Mouse (Mus musculus): Measurements from ENCODE around the gene Als2cl. TPM values are rescaled to one million over a fixed set of nuclear protein-coding genes. Genes with fewer than 3 reads are reported as not detected.

Gene Als2cl
- polyA plus RNA-seq, 1 experiment from 2014 or later: 3.1 TPM

DNA sequence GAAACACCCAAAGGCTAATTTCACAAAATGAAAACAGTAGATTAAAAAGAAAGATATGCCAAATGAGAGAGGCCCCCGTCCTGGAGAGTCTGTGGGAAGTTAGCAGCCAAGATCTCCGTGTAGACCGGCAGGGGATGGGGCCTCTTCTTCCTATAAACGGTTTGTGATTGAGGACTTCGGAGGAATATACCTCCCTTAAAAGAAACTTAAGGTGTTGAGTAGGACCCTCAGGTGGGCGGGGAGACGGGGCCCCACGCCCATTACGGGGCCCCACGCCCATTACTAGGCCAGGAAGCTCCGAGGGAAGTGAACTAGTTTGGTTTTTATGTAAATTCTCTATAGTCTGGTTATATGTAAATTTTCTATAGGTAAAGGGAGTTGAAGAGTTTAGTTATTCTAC is 66.3 kb downstream of the Als2cl start, which contains the start of gene Tdgf1:
Gene Tdgf1 (minus strand): TSS at position 233 of the 400 bp plus-strand sequence.
- WGBS: 38% methylated on average over 11 of the region's 11 CpGs
- H3K9me3 ChIP-seq (replicated peaks; ENCODE audit: control insufficient read depth, low read length): no peaks in the 10 kb centered on the region
- ATAC-seq (replicated peaks; ENCODE audit: extremely low read depth, insufficient read depth, low FRiP score): no peak
- H3K36me3 ChIP-seq (ENCODE audit: control insufficient read depth, insufficient read depth): no peaks in the 10 kb centered on the region
- no peak within 1 kb of the TSS for H3K9ac ChIP-seq (ENCODE audit: low read length)
- H3K4me1 ChIP-seq (ENCODE audit: control insufficient read depth, insufficient read depth, low read length): peaks cover 6% of the 10 kb centered on the region
- H3K27me3 ChIP-seq (ENCODE audit: control insufficient read depth, insufficient read depth, low read length): peaks cover 15% of the 10 kb centered on the region; the same call in 1 of the 2 replicates
- H3K4me2 ChIP-seq (ENCODE audit: low read depth, low read length): no peak within 1 kb of the TSS; the same call in 1 of the 2 replicates
- no peak within 1 kb of the TSS for H3K4me3 ChIP-seq (ENCODE audit: low read length)
- no peak within 1 kb of the TSS for H3K27ac ChIP-seq (ENCODE audit: low read length)

DNA sequence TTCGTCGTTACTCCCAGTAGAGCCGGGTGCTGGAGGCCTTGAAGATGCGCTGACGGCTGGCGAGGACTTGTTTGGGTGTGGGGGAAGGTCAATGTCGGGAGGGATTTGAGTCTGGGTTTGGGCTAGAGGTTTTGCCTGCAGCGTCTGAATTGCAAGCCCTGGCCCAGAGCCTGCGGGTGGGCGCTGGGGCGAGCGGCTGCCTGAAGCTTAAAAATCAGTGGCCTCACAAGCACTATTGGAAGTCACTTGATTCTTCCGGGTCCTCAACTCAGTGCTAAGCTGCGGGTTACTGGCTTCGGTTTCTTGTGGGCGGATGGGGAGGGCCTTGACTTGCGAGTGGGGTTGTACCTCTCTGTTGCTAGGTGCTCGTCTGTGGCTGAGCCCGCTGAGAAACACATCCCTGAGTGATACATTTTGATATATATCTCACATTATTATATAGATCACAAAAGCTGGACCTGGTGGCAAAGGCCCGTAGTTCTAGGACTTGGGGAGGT is 66.9 kb downstream of the Als2cl start:
- Histone ChIP-seq H3K4me2 (ENCODE audit: low read depth, low read length) (no peak overlapping the region; the same call in 1 of the 2 replicates), H3K9ac (ENCODE audit: low read length) (no peak overlapping the region), H3K9me3 (replicated peaks; ENCODE audit: control insufficient read depth, low read length) (no peaks in the 10 kb centered on the region), H3K4me3 (ENCODE audit: low read length) (no peak overlapping the region), H3K27me3 (ENCODE audit: control insufficient read depth, insufficient read depth, low read length) (peaks cover 15% of the 10 kb centered on the region; the same call in 1 of the 2 replicates), H3K27ac (ENCODE audit: low read length) (no peak overlapping the region), H3K4me1 (ENCODE audit: control insufficient read depth, insufficient read depth, low read length) (peaks cover 6% of the 10 kb centered on the region), H3K36me3 (ENCODE audit: control insufficient read depth, insufficient read depth) (no peaks in the 10 kb centered on the region)
- WGBS: 39% methylated on average over 20 of the region's 20 CpGs
- ATAC-seq (replicated peaks; ENCODE audit: extremely low read depth, insufficient read depth, low FRiP score): no peak

GRCm38 (mm10) chr9:110947261-110947661 is 67.6 kb downstream of the Als2cl start:
- WGBS: 35% methylated on average over 6 of the region's 6 CpGs
- Histone ChIP-seq H3K4me3 (ENCODE audit: low read length) (no peak overlapping the region), H3K36me3 (ENCODE audit: control insufficient read depth, insufficient read depth) (no peaks in the 10 kb centered on the region), H3K4me1 (ENCODE audit: control insufficient read depth, insufficient read depth, low read length) (peaks cover 10% of the 10 kb centered on the region), H3K4me2 (ENCODE audit: low read depth, low read length) (no peak overlapping the region), H3K27ac (ENCODE audit: low read length) (no peak overlapping the region), H3K9ac (ENCODE audit: low read length) (no peak overlapping the region), H3K27me3 (ENCODE audit: control insufficient read depth, insufficient read depth, low read length) (peaks cover 15% of the 10 kb centered on the region; the same call in 1 of the 2 replicates), H3K9me3 (replicated peaks; ENCODE audit: control insufficient read depth, low read length) (no peaks in the 10 kb centered on the region)
- ATAC-seq (replicated peaks; ENCODE audit: extremely low read depth, insufficient read depth, low FRiP score): no peak

- Histone ChIP-seq H3K27me3 (ENCODE audit: control insufficient read depth, insufficient read depth, low read length) (peaks cover 15% of the 10 kb centered on the region; the same call in 1 of the 2 replicates), H3K27ac (ENCODE audit: low read length) (no peak overlapping the region), H3K9ac (ENCODE audit: low read length) (no peak overlapping the region), H3K36me3 (ENCODE audit: control insufficient read depth, insufficient read depth) (no peaks in the 10 kb centered on the region), H3K9me3 (replicated peaks; ENCODE audit: control insufficient read depth, low read length) (no peaks in the 10 kb centered on the region), H3K4me3 (ENCODE audit: low read length) (no peak overlapping the region), H3K4me1 (ENCODE audit: control insufficient read depth, insufficient read depth, low read length) (peaks cover 17% of the 10 kb centered on the region), H3K4me2 (ENCODE audit: low read depth, low read length) (no peak overlapping the region)
- ATAC-seq (replicated peaks; ENCODE audit: extremely low read depth, insufficient read depth, low FRiP score): no peak
- WGBS: 72% methylated on average over 6 of the region's 6 CpGs
These were observed 68.2 kb downstream of the Als2cl start for GRCm38 (mm10) chr9:110947900-110948299.

DNA sequence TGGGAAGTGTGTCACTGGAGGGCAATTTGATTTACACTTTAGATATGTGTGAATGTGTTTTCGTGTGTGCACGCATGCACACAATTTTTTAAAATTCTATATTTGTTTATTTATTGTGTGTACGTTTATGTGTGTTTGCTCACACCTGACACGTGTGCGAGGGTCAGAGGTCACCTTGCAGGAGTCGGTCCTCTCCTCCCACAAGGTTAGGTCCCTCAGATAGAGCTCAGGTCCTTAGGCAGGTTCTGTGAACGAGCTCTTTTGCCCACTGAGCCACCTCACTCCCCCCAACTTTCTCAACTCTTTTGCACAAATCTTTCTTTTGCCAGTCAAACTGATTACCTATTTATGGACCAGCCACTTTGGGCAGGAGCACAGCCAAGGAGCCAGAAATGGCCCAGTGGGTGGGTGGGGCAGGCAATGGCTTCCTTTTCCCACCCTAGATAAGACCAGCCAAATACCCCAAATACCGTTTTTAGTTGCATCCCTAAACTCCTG is 69.2 kb downstream of the Als2cl start:
- H3K4me2 ChIP-seq (ENCODE audit: low read depth, low read length): no peak overlapping the region
- ATAC-seq (replicated peaks; ENCODE audit: extremely low read depth, insufficient read depth, low FRiP score): no peak
- H3K36me3 ChIP-seq (ENCODE audit: control insufficient read depth, insufficient read depth): no peaks in the 10 kb centered on the region
- H3K27me3 ChIP-seq (ENCODE audit: control insufficient read depth, insufficient read depth, low read length): peaks cover 15% of the 10 kb centered on the region; the same call in 1 of the 2 replicates
- H3K9ac ChIP-seq (ENCODE audit: low read length): no peak overlapping the region
- no peaks in the 10 kb centered on the region for H3K9me3 ChIP-seq (replicated peaks; ENCODE audit: control insufficient read depth, low read length)
- no peak overlapping the region for H3K4me3 ChIP-seq (ENCODE audit: low read length)
- H3K27ac ChIP-seq (ENCODE audit: low read length): peak overlapping the region; percentile 68
- H3K4me1 ChIP-seq (ENCODE audit: control insufficient read depth, insufficient read depth, low read length): peaks cover 18% of the 10 kb centered on the region
- WGBS: 43% methylated on average over 8 of the region's 8 CpGs

GRCm38 (mm10) chr9:110950109-110950508 is 70.4 kb downstream of the Als2cl start:
- H3K27me3 ChIP-seq (ENCODE audit: control insufficient read depth, insufficient read depth, low read length): 0 out of 2 replicates have a peak, but pooled peaks cover 9% of the 10 kb centered on the region
- H3K27ac ChIP-seq (ENCODE audit: low read length): no peak overlapping the region
- H3K4me1 ChIP-seq (ENCODE audit: control insufficient read depth, insufficient read depth, low read length): peaks cover 18% of the 10 kb centered on the region
- H3K4me2 ChIP-seq (ENCODE audit: low read depth, low read length): no peak overlapping the region
- ATAC-seq (replicated peaks; ENCODE audit: extremely low read depth, insufficient read depth, low FRiP score): no peak
- no peak overlapping the region for H3K9ac ChIP-seq (ENCODE audit: low read length)
- H3K4me3 ChIP-seq (ENCODE audit: low read length): no peak overlapping the region
- 96% methylated on average over 3 of the region's 3 CpGs for WGBS
- no peaks in the 10 kb centered on the region for H3K9me3 ChIP-seq (replicated peaks; ENCODE audit: control insufficient read depth, low read length)
- H3K36me3 ChIP-seq (ENCODE audit: control insufficient read depth, insufficient read depth): no peaks in the 10 kb centered on the region

Small RNAs within 50 kb of the gene (microRNA-seq; reads per million reads assigned to microRNA genes)
- not detected for gene Gm24269

Other genes with a start within 250 kb of the Als2cl start
- 3.3 and 3.8 TPM in 2 replicates for gene Nbeal2, start 225.7 kb upstream of the Als2cl start, polyA plus RNA-seq (2015; fragmentation: Nextera tagmentation; extraction: Ambion mirVana)
- gene Ccdc12, start 223.4 kb upstream of the Als2cl start, polyA plus RNA-seq (2015; fragmentation: Nextera tagmentation; extraction: Ambion mirVana): 139 and 147 TPM in 2 replicates
- 4,391 and 5,295 TPM in 2 replicates for gene Myl3, start 138.0 kb upstream of the Als2cl start, polyA plus RNA-seq (2015; fragmentation: Nextera tagmentation; extraction: Ambion mirVana)
- gene Pth1r, start 132.7 kb upstream of the Als2cl start, polyA plus RNA-seq (2015; fragmentation: Nextera tagmentation; extraction: Ambion mirVana): 21.0 and 26.3 TPM in 2 replicates
- gene Prss42, start 81.7 kb upstream of the Als2cl start, polyA plus RNA-seq (2015; fragmentation: Nextera tagmentation; extraction: Ambion mirVana): 0.15 TPM in 1 of 2 replicates, not detected in the other
- gene Prss44, start 65.9 kb upstream of the Als2cl start, polyA plus RNA-seq (2015; fragmentation: Nextera tagmentation; extraction: Ambion mirVana): not detected in 2 replicates
- gene Prss43, start 53.2 kb upstream of the Als2cl start, polyA plus RNA-seq (2015; fragmentation: Nextera tagmentation; extraction: Ambion mirVana): not detected in 2 replicates
- gene Prss45, start 45.3 kb upstream of the Als2cl start, polyA plus RNA-seq (2015; fragmentation: Nextera tagmentation; extraction: Ambion mirVana): 0.26 TPM in 1 of 2 replicates, not detected in the other
- gene Prss46, start 35.4 kb upstream of the Als2cl start, polyA plus RNA-seq (2015; fragmentation: Nextera tagmentation; extraction: Ambion mirVana): not detected in 2 replicates
- not detected in 2 replicates for gene Prss50, start 21.9 kb upstream of the Als2cl start, polyA plus RNA-seq (2015; fragmentation: Nextera tagmentation; extraction: Ambion mirVana)
- 1.2 and 1.7 TPM in 2 replicates for gene Tmie, start 243 bp downstream of the Als2cl start, polyA plus RNA-seq (2015; fragmentation: Nextera tagmentation; extraction: Ambion mirVana)
- gene Fam240a, start 37.0 kb downstream of the Als2cl start, polyA plus RNA-seq (2015; fragmentation: Nextera tagmentation; extraction: Ambion mirVana): not detected in 2 replicates
- gene Tdgf1, start 66.3 kb downstream of the Als2cl start, polyA plus RNA-seq (2015; fragmentation: Nextera tagmentation; extraction: Ambion mirVana): not detected in 2 replicates
- gene Lrrc2, start 71.7 kb downstream of the Als2cl start, polyA plus RNA-seq (2015; fragmentation: Nextera tagmentation; extraction: Ambion mirVana): 8.1 and 8.6 TPM in 2 replicates
- gene Rtp3, start 110.7 kb downstream of the Als2cl start, polyA plus RNA-seq (2015; fragmentation: Nextera tagmentation; extraction: Ambion mirVana): 0.13 and 0.29 TPM in 2 replicates
- 1.8 and 3.2 TPM in 2 replicates for gene Ltf, start 139.4 kb downstream of the Als2cl start, polyA plus RNA-seq (2015; fragmentation: Nextera tagmentation; extraction: Ambion mirVana)
- gene Ccrl2, start 177.6 kb downstream of the Als2cl start, polyA plus RNA-seq (2015; fragmentation: Nextera tagmentation; extraction: Ambion mirVana): 5.0 and 5.9 TPM in 2 replicates
- gene Lrrfip2, start 237.7 kb downstream of the Als2cl start, polyA plus RNA-seq (2015; fragmentation: Nextera tagmentation; extraction: Ambion mirVana): 74.8 and 76.9 TPM in 2 replicates